Mouse (Mus musculus): Measurements from ENCODE around the gene Zfp787.
"Not testable (repeated sequence)": the region's sequence is repeated elsewhere in the genome, so short reads cannot be mapped to it uniquely, and the experiment has no call there.

The Zfp787 gene

GRCm38 (mm10) chr7:6155901-6156411, at the start of gene Zfp787:
Zfp787 (minus strand) TSS chr7:6155997.
- DNase-seq (ENCODE audit: low spot score), result peak; percentile 91

DNA sequence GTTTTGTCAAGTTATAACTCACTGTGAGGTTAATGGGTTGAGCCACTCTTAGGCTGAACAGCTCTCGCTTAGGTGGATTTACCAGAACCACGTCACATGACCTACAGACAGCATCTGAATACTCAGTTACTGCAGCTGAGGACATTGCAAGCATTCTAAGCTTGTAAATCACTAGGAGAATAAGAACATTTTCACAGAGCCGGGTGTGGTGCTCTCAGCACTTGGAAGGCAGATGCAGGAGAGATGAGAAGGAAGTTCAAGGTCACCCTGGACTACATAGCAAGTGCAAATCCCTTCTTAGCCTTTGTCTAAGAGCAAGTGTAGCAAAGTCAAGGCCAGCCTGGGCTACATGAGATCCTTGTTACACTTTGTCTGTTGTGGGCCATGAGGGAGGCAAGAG, 48.4 kb upstream of the Zfp787 start:
- no peak for DNase-seq (ENCODE audit: low spot score)

DNA sequence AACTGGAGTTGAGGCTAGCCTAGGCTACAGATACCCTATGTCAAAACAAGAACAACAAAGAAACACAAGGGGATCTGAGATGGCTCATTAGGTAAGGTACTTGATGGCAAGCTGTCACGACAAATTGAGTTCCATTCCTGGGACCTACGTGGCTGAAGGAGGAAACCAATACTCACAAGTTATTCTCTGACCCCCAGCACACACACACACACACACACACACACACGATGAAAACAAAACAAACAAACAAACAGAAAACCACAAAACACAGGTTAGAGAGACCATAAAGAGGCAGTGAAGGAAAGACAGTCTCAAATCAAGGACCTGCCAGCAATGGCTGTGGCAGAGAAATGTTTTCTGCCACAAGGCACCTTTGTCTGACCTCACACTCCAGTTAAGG, 41.0 kb upstream of the Zfp787 start, which contains the start of gene Galp:
Galp (plus strand) TSS at position 301 of the 400 bp plus-strand sequence.
- DNase-seq (ENCODE audit: low spot score), result no peak

GRCm38 (mm10) chr7:6195777-6196176, 40.0 kb upstream of the Zfp787 start:
- no peak for DNase-seq (ENCODE audit: low spot score)

DNA sequence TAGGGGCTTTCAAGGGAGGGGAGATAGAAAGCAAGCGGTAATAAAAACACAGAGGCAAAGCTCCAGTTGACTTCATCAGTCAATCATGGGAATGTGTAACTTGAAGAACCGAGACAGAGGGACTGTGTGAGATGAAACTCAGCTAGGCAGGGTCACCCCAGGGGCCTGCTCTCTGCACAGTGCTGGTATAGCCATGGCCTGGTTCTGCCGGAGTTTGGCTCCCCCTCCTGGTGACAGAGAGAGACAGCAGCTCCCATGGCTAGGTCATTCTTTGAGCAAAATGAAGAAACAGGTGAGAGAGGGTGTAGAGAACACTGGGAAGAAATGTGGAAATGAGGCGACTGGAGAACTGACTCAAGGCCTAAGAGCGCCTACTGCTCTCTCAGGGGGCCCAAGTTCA, 38.3 kb upstream of the Zfp787 start:
- DNase-seq (ENCODE audit: low spot score), result peak; percentile 65

DNA sequence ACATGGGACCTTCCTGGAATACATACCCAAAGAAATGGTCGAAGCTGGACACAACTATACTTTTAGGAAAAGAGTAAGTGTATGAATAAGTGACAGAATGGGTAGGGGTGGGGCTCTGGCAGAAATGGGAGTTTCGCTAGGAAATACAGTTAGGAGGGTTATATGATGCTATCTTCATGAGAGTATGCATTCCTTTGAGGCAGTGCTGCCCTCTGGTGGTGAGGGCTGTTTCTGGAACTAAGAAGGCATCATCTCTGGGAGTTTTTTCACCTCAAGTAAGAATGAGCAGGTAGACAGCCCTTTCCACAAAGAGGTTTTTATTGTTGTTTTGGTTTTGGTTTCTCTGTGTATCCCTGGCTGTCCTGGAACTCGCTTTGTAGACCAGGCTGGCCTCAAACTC, 35.6 kb upstream of the Zfp787 start:
- peak; percentile 85 for DNase-seq (ENCODE audit: low spot score)

- DNase-seq (ENCODE audit: low spot score), result no peak
Measured at GRCm38 (mm10) chr7:6189542-6189941, 33.7 kb upstream of the Zfp787 start.

GRCm38 (mm10) chr7:6186756-6187155, 31.0 kb upstream of the Zfp787 start:
- no peak for DNase-seq (ENCODE audit: low spot score)

GRCm38 (mm10) chr7:6186176-6186575, 30.4 kb upstream of the Zfp787 start:
- DNase-seq (ENCODE audit: low spot score), result no peak

DNA sequence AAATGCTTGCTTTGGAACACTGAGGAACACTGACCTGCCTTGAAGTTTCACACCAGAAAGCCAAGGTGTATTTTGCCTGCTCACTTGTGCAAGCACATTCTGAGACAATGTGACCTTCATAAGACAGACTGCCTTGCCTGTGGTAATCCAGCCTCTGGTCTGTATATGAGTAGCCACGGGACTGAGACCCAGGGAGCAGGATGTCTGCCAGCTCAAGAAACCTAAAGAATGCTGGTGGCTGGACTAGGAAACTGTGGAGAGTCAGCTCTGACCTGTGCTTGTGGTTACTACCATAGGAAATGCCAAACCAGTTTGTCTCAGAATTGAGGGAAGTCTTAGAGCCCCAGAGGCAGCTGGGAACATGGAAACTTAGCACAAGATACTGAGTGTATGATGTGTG, 29.6 kb upstream of the Zfp787 start:
- DNase-seq (ENCODE audit: low spot score), result no peak

DNA sequence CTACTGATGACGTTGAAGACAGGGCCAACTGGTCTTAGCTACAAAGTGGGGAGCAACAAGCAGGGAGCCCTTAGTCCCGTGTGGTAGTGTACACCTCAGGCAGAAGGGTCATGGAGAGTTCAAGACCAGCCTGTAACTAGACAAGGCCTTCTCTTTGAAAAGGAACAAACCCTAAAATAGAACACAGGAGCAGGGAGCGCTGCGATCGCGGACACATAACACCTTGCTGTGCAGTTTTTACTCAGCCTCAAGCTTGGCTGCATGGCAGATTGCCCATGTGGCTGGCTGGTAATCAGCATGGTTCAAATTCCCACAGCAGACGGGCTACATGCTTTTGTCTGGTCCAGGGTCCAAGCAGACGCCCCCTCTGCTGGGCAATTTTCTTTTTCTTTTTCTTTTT, 28.7 kb upstream of the Zfp787 start:
- no peak for DNase-seq (ENCODE audit: low spot score)

GRCm38 (mm10) chr7:6183802-6184201, 28.0 kb upstream of the Zfp787 start:
- DNase-seq (ENCODE audit: low spot score), result no peak

- DNase-seq (ENCODE audit: low spot score), result no peak
Measured at GRCm38 (mm10) chr7:6182882-6183281, 27.1 kb upstream of the Zfp787 start.

DNA sequence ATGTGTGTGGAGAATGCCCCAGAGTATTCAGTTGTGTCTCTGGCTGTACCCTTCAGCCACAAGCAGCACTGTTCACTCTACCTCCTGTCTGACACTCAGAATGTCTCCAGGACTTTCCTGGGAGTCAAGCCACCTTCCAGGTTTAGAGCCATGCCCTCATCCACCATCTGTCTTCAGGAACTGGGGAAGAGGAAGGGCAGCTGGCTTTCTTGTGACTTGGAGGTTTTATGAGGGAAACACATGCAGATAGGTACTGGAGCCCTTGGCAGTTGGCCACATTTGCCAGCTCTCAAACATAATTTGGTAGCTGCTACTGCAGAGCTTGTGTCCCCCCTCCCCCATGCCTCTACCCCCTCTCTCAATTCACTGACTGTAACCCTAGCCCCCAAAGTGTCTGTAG, 23.2 kb upstream of the Zfp787 start:
- DNase-seq (ENCODE audit: low spot score), result no peak

GRCm38 (mm10) chr7:6174365-6174987, 18.7 kb upstream of the Zfp787 start:
- DNase-seq (ENCODE audit: low spot score), result not testable (repeated sequence)

DNA sequence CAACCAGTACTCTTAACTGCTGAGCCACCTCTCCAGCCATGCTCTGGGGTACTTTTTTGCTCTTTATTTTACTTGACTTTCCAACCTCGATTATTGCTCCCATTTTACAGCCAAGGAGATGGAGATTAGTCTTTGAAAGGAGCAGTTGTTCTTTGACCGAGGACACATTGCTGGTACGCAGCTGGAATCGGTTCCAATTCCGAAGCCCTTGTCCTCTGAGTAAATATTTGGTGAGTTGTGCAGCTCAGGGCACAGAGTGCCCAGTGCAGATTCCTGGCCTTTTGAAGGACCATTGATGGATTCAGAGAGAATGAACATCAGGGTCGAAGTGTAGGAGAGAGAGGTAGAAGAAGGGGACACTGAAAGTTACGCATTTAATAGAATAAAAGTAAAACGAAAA, 18.1 kb upstream of the Zfp787 start:
- DNase-seq (ENCODE audit: low spot score), result no peak

- DNase-seq (ENCODE audit: low spot score), result no peak
Measured at GRCm38 (mm10) chr7:6172674-6173244, 17.0 kb upstream of the Zfp787 start.

- peak; percentile 94 for DNase-seq (ENCODE audit: low spot score)
Measured at GRCm38 (mm10) chr7:6172006-6172649, 16.3 kb upstream of the Zfp787 start, which contains the start of gene Zfp444. Zfp444 (plus strand) TSS chr7:6172226.

GRCm38 (mm10) chr7:6171444-6172005, 15.7 kb upstream of the Zfp787 start:
- peak; percentile 43 for DNase-seq (ENCODE audit: low spot score)

GRCm38 (mm10) chr7:6170871-6171270, 15.1 kb upstream of the Zfp787 start:
- DNase-seq (ENCODE audit: low spot score), result no peak

- DNase-seq (ENCODE audit: low spot score), result no peak
Measured at GRCm38 (mm10) chr7:6170391-6170790, 14.6 kb upstream of the Zfp787 start.

DNA sequence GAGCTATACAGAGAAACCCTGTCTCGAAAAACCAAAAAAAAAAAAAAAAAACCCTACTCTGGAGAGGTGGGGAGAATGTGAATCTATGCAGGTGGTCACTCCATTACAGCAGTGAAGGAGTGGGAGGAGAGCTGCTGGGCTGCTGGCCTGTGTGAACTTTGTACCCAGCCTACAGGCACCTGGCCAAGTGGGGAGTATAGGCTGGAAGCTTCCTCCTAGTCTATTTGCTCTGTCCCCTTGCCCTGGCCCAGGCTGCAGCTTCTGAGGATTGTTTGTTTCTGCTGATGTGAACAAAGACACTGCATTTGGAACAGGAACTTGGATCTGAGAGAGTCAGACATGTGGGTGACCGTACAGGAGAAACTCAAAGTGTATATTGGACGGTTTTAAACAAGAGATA, 13.6 kb upstream of the Zfp787 start:
- DNase-seq (ENCODE audit: low spot score), result no peak

DNA sequence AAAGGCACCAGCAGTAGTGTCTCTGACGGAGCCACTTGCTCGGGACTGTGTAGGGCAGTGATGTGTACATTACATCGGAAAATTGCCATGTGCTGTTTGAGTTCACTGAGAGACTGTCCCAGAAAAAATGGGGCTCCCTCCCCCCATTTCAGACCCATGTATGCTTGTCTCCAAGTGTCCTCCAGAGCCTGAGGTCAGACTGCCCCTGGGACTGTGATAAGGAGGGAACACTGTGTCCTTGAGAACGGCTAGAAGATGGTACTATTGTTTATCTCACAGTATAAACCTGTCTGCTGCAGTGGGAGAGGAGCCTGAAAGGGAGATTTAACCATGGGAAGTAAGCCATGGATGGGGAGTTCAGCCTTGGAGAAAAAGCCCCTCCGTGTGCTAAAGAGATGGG, 8.9 kb upstream of the Zfp787 start:
- no peak for DNase-seq (ENCODE audit: low spot score)

All from urinary bladder, postnatal 25 days (tissue).